Mouse (Mus musculus): Measurements from ENCODE around the gene Trmu. TPM values are rescaled to one million over a fixed set of nuclear protein-coding genes. Genes with fewer than 3 reads are reported as not detected.

Gene Trmu
- total RNA-seq (2023), result 10 to 100 TPM; 15.2 to 16.0 TPM

GRCm38 (mm10) chr15:85878848-85879497 is at the start of gene Trmu:
Gene Trmu, plus strand, starts transcription at chr15:85879312.

GRCm38 (mm10) chr15:85831954-85832590 is 47.0 kb upstream of the Trmu start, which contains the start of gene Ttc38:
Gene Ttc38, plus strand, starts transcription at chr15:85832306.

GRCm38 (mm10) chr15:85859490-85860031 is 19.6 kb upstream of the Trmu start, which contains the start of gene Gtse1:
Gene Gtse1, plus strand, starts transcription at chr15:85859745.

Other genes starting within 250 kb of the Trmu start
- not detected for gene Ppara, start 144.3 kb upstream of the Trmu start, total RNA-seq (2023)
- 10 to 100 TPM; 10.0 to 12.4 TPM for gene Cdpf1, start 67.6 kb upstream of the Trmu start, total RNA-seq (2023)
- not detected for gene Pkdrej, start 57.6 kb upstream of the Trmu start, total RNA-seq (2023)
- 10 to 100 TPM; 13.7 to 13.9 TPM for gene Ttc38, start 47.0 kb upstream of the Trmu start, total RNA-seq (2023)
- 1 to 10 TPM in 1 of 2 experiments, under 1 TPM in 1; 0.84 to 1.1 TPM for gene Gtse1, start 19.6 kb upstream of the Trmu start, total RNA-seq (2023)
- gene Celsr1, start 154.5 kb downstream of the Trmu start, total RNA-seq (2023), result under 1 TPM; 0.60 to 0.76 TPM
- gene Gramd4, start 178.4 kb downstream of the Trmu start, total RNA-seq (2023), result 10 to 100 TPM; 77.5 to 84.6 TPM

All from monocyte, adult 59 days (primary cell).